Mouse (Mus musculus) heart, embryonic 11.5 days (tissue): ENCODE measurements at regions not wholly inside any gene's neighbourhood (a gene's known extent, or its start where the extent isn't known, plus 50 kb on each side); places are given as distances from the start of the nearest gene placed in this dataset.
A peak's percentile ranks its signal among the peaks of the same experiment; 100 is the strongest.

Experiments
- ATAC-seq: fragments of 200-750 bp; cut with Nextera tagmentation; replicated peaks from 2 replicates; pipeline ENCODE4 v1.8.0; 2017; ENCODE audit warnings: moderate library complexity; ENCODE audit not compliant: insufficient number of reproducible peaks, low FRiP score, low TSS enrichment
- H3K27ac ChIP-seq: fragments of 300-500 bp; sonication (generic); 2 replicates; pipeline ENCODE4 v1.5.1; 2014; ENCODE audit warnings: mild to moderate bottlenecking, low read depth, low read length
- H3K27me3 ChIP-seq: fragments of 300-500 bp; sonication (generic); 2 replicates; pipeline ENCODE4 v1.6.1; 2014; ENCODE audit warnings: mild to moderate bottlenecking, low read length, mixed read lengths; ENCODE audit not compliant: control insufficient read depth, insufficient read depth
- H3K36me3 ChIP-seq: fragments of 300-500 bp; sonication (generic); 2 replicates; pipeline ENCODE4 v1.6.1; 2014; ENCODE audit warnings: mild to moderate bottlenecking, low read length, moderate library complexity, mixed read lengths; ENCODE audit not compliant: control insufficient read depth, insufficient read depth
- H3K4me1 ChIP-seq: fragments of 300-500 bp; sonication (generic); 2 replicates; pipeline ENCODE4 v1.6.1; 2014; ENCODE audit warnings: low read length; ENCODE audit not compliant: control insufficient read depth, insufficient read depth
- H3K4me2 ChIP-seq: fragments of 300-500 bp; sonication (generic); 2 replicates; pipeline ENCODE4 v1.6.1; 2014; ENCODE audit warnings: mild to moderate bottlenecking, moderate library complexity
- H3K4me3 ChIP-seq: fragments of 300-500 bp; sonication (generic); 2 replicates; pipeline ENCODE4 v1.5.1; 2014; ENCODE audit warnings: low read depth, low read length
- H3K9ac ChIP-seq: fragments of 300-500 bp; sonication (generic); 2 replicates; pipeline ENCODE4 v1.6.1; 2014; ENCODE audit warnings: mild to moderate bottlenecking, low read depth, low read length, moderate library complexity
- H3K9me3 ChIP-seq: fragments of 300-500 bp; sonication (generic); replicated peaks from 2 replicates; pipeline ENCODE4 v1.6.1; 2016; ENCODE audit warnings: low read length; ENCODE audit not compliant: control insufficient read depth
- WGBS: fragments of 180-500 bp; shearing (Covaris S2); extraction: QIAGEN DNeasy Blood & Tissue Kit; methylation state at CpG from one replicate; pipeline ENCODE4 v1.1.7; 2014; ENCODE audit not compliant: insufficient replicate concordance; 5-methylcytosine and 5-hydroxymethylcytosine counted together

DNA sequence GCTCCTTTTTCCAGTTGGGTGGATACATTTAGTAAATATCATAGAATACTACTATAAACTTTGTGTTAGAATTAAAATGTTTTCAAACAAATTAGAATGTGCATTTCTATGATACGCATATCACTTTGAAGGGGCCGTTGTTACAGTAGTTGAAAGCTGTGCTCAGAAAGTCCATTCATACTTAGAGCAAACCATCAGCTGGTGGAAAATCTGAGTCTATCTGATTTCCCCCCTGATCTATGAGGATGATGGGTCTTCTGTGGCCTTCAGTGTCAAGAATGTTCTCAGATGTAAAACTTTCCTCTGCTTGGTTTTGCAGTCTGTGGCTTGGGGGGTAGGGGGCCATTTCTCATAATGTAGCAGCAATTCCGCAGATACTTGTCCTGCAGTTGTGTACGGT is 69.3 kb upstream of the Ednrb start:
- Histone ChIP-seq H3K27ac (no peak overlapping the region), H3K9me3 (no peaks in the 10 kb centered on the region), H3K4me2 (no peak overlapping the region), H3K36me3 (no peaks in the 10 kb centered on the region), H3K4me3 (no peak overlapping the region), H3K9ac (no peak overlapping the region), H3K4me1 (no peaks in the 10 kb centered on the region), H3K27me3 (no peaks in the 10 kb centered on the region)
- WGBS, result 89% methylated on average over 4 of the region's 4 CpGs
- no peak for ATAC-seq

DNA sequence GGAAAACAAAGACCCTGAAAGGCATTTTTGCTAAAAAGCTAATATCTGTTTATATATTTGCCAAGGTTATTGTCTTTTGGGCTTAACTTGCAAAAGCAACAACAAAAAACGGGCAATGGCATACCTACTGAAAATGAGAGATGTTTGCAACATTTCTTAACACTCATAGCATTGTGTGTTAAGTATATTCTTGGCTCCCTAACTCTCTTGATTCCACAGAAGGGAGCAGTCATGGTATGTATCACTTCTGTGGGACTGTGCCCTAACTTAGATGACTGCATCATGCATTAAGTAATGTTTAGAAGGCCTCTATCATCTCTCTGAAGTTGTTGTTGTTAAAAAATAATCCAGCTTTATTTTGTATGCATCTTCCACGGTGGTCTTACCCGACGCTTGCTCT is 67.5 kb upstream of the Ednrb start:
- no peak overlapping the region for H3K4me3 ChIP-seq
- no peak overlapping the region for H3K4me2 ChIP-seq
- no peak overlapping the region for H3K9ac ChIP-seq
- no peaks in the 10 kb centered on the region for H3K36me3 ChIP-seq
- no peak overlapping the region for H3K27ac ChIP-seq
- H3K4me1 ChIP-seq, result no peaks in the 10 kb centered on the region
- ATAC-seq, result no peak
- H3K27me3 ChIP-seq, result no peaks in the 10 kb centered on the region
- 84% methylated on average over 4 of the region's 4 CpGs for WGBS
- H3K9me3 ChIP-seq, result no peaks in the 10 kb centered on the region

DNA sequence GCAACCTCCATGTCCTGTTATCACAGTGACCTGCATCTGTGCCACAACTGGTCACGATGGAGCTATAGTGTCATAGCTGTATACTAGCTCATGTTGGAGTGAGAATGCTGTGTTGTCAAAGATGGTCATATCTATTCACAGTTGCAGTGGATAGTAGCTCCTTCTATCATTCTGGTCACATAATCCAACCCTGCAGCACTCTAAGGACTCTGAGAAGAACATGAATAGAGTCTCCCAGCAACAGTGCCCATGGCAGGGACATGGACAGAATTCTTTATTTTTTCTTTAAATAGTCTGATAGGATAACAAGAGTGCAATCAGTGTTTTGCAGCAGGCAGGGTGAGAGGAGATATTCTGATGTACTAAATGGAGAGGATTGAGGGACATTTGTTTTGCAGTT is 67.1 kb upstream of the Ednrb start:
- Histone ChIP-seq H3K36me3 (no peaks in the 10 kb centered on the region), H3K4me3 (no peak overlapping the region), H3K9ac (no peak overlapping the region), H3K4me2 (no peak overlapping the region), H3K4me1 (no peaks in the 10 kb centered on the region), H3K27ac (no peak overlapping the region), H3K27me3 (no peaks in the 10 kb centered on the region), H3K9me3 (no peaks in the 10 kb centered on the region)
- WGBS, result 94% methylated on average over 1 of the region's 1 CpGs
- no peak for ATAC-seq

DNA sequence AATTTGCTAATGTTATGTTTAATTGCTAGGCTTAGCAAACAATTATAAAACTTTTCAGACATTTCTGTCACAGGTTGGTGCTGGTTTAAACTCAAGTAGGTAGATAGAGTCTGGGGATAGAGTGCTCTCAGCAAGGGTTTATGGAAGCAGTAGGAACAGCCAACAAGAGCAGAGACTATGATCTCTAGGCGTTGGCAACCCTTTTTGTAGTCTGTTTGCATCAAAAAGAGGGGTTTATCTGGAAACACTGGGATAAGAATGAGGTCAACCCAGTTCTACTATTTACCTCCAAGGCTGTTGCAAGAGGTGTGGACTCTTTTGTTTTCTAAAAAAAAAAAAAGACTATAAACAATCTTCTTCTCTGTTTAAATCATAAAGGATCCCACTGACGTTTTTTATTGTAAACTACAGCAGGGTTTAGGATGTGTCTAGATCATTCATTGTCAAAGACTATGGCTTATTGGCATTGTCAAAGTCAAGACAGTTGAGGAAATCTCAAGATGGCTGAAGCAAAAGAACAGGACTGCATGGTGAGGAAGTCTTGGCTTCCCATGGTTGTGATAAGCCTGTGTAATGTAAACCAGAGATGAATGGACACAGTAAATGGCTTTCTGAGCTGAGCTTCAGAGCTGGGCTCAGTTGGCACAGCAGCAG is 62.3 kb upstream of the Ednrb start:
- WGBS, result 32% methylated on average over 2 of the region's 2 CpGs
- no peaks in the 10 kb centered on the region for H3K9me3 ChIP-seq
- H3K27me3 ChIP-seq, result no peaks in the 10 kb centered on the region
- ATAC-seq, result no peak
- H3K36me3 ChIP-seq, result no peaks in the 10 kb centered on the region
- no peaks in the 10 kb centered on the region for H3K4me1 ChIP-seq
- no peak overlapping the region for H3K4me2 ChIP-seq
- no peak overlapping the region for H3K9ac ChIP-seq
- H3K4me3 ChIP-seq, result no peak overlapping the region
- H3K27ac ChIP-seq, result no peak overlapping the region

DNA sequence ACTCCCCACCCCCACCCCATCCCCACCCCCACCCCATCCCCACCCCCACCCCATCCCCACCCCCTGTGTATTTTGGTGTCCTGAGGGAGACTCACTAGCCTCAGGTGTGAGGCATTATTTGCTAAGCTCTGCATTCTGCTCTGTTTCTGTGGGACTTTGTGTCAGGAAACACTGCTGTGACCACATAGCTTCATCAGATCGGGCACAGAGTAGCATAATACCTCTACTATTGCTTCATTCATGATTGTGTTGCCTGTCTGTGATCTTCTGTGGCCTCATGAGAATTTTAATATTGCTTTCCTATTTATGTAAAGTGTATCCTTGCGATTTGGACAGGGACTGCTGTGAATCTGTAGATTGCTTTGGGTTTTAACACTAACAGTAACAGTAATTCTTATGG is 56.6 kb upstream of the Ednrb start:
- Histone ChIP-seq H3K9ac (no peak overlapping the region), H3K4me1 (0 out of 2 replicates have a peak, but pooled peaks cover 2% of the 10 kb centered on the region), H3K27ac (no peak overlapping the region), H3K36me3 (no peaks in the 10 kb centered on the region), H3K9me3 (no peaks in the 10 kb centered on the region), H3K4me2 (no peak overlapping the region), H3K4me3 (no peak overlapping the region), H3K27me3 (no peaks in the 10 kb centered on the region)
- WGBS, result 86% methylated on average over 2 of the region's 2 CpGs
- no peak for ATAC-seq

DNA sequence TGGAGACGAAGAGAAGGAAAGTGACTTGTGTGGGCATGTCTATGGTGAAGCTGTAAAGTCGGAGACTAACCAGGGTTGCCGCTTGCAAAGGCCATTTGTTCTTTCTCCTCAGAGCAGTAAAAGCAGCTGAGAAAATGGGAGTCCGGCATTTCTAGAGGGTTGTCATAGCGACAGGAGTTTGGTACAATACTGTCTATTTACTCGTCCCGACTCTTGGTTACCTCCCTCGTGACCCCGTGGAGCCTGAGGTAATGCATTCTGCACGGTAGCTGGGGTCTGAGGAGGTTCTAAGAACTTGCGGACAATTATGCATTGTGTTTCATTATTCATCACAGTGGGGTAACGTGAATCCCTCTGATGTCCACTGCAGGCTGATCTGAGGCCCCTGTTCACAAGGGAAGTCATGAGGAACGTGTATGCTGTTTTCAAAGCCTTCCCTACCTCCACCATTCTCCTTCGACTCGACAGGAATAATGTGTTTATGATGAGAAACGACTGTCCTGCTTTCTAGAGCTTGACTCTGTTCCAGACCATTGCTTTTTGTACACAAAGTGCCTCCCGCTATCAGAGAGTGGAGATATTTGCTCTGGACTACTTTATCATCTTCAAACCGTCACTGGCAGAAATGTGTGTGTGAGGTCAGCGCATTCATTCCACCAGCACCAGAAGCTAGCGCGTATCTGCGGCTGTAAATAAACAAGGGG is 55.1 kb upstream of the Ednrb start:
- Histone ChIP-seq H3K4me1 (0 out of 2 replicates have a peak, but pooled peaks cover 2% of the 10 kb centered on the region), H3K27ac (peak overlapping the region; percentile 32; the same call in 1 of the 2 replicates), H3K9me3 (no peaks in the 10 kb centered on the region), H3K36me3 (no peaks in the 10 kb centered on the region), H3K9ac (peak overlapping the region; percentile 12; the same call in 1 of the 2 replicates), H3K4me3 (peak overlapping the region; percentile 25), H3K27me3 (no peaks in the 10 kb centered on the region), H3K4me2 (peak overlapping the region; percentile 61)
- 20% methylated on average over 22 of the region's 22 CpGs for WGBS
- ATAC-seq, result no peak; the same call in 1 of the 2 replicates

DNA sequence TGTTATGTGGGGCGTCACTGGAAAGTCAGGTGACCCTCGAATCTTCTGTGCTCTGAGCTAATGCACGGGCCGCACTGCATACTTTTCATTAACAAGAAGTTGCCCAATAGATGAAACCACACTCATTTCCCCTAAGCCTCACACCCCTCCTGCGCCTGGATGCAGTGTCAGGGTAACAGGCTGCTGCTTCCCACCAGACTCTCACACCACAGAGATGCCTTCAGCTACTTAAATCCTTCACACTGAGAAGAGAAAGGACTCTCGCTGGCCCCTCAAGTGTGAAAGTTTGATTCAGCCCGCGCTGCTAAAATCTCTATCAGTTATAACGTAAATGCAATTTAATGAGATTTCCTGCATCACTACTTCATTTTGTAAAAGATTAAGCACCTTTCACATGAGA is 54.5 kb upstream of the Ednrb start:
- no peak overlapping the region for H3K4me3 ChIP-seq
- H3K36me3 ChIP-seq, result no peaks in the 10 kb centered on the region

DNA sequence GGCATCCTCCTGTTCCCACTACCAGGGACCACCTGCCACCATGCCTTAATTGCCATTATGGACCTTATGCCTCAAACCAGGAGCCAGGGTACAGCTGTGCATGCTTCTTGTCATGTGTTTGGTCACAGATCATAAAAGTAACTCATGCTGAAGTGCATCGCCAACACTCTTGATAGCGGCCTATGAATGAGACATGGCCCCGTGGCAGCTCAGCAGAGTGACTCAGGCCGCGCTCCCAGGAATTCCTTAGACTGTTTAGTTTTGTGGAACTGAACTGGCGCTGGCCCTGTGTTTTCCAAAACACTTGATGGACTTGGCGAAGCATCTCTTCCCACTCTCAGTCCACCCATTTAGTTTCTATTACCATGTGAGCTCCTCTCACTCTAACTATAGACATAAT is 51.1 kb upstream of the Ednrb start:
- no peak overlapping the region for H3K9ac ChIP-seq
- H3K36me3 ChIP-seq, result no peaks in the 10 kb centered on the region
- H3K4me3 ChIP-seq, result no peak overlapping the region
- no peak for ATAC-seq
- H3K4me2 ChIP-seq, result no peak overlapping the region
- no peaks in the 10 kb centered on the region for H3K27me3 ChIP-seq
- 0 out of 2 replicates have a peak, but pooled peaks cover 2% of the 10 kb centered on the region for H3K4me1 ChIP-seq
- H3K27ac ChIP-seq, result no peak overlapping the region
- H3K9me3 ChIP-seq, result no peaks in the 10 kb centered on the region
- 85% methylated on average over 7 of the region's 7 CpGs for WGBS

More for the DNA sequence above, 54.5 kb upstream of the Ednrb start:
- Histone ChIP-seq H3K27me3 (no peaks in the 10 kb centered on the region), H3K4me2 (peak overlapping the region; percentile 61), H3K27ac (no peak overlapping the region; the same call in 1 of the 2 replicates), H3K9me3 (no peaks in the 10 kb centered on the region), H3K9ac (no peak overlapping the region), H3K4me1 (0 out of 2 replicates have a peak, but pooled peaks cover 2% of the 10 kb centered on the region)
- WGBS, result 31% methylated on average over 9 of the region's 9 CpGs
- ATAC-seq, result no peak
